Mouse (Mus musculus): ENCODE measurements at regions not wholly inside any gene's neighbourhood (a gene's known extent, or its start where the extent isn't known, plus 50 kb on each side); places are given as distances from the start of the nearest gene placed in this dataset.

DNA sequence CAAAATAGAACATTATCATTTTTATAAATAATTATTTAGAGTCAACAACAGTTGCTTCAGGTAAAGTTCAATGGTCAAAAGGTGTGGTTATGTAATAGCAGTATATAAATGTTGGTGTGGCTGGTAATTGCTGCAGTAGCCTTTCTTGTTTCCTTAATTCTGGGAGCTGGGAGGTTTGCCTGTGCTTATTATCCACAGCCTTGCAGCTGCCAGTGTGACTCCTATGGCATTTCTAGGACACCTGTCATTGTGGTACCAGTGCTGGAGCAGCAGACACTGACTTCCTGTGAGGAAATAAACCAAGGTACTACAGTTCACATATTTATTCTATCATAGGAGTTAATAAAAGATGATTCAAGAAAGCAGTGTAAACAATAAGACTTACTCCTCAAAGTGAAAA is 65.6 kb downstream of the P2ry1 start:
- TF ChIP-seq CTCF (IDR thresholded peaks at IDR 0.05; ENCODE audit: extremely low read depth, insufficient read depth, insufficient read length, insufficient replicate concordance) (no peak), POLR2A (IDR thresholded peaks at IDR 0.05; ENCODE audit: low read depth, low read length) (no peak)
